Mouse (Mus musculus) midbrain, embryonic 16.5 days (tissue): Measurements from ENCODE around the gene Cacna1b. TPM values are rescaled to one million over a fixed set of nuclear protein-coding genes. Genes with fewer than 3 reads are reported as not detected.
A peak's percentile ranks its signal among the peaks of the same experiment; 100 is the strongest.

Experiments used
- ATAC-seq: fragments of 200-750 bp; cut with Nextera tagmentation; 2 replicates; pipeline ENCODE4 v1.8.0; 2017; ENCODE audit warnings: moderate TSS enrichment
- H3K27ac ChIP-seq: fragments of 300-500 bp; sonication (generic); 2 replicates; pipeline ENCODE4 v1.5.1; 2014; ENCODE audit warnings: mild to moderate bottlenecking, low read length, mixed read lengths
- H3K27me3 ChIP-seq: fragments of 300-500 bp; sonication (generic); 2 replicates; pipeline ENCODE4 v1.6.1; 2014; ENCODE audit warnings: low read depth, low read length, mixed read lengths; ENCODE audit not compliant: control insufficient read depth, insufficient read depth
- H3K36me3 ChIP-seq: fragments of 300-500 bp; sonication (generic); 2 replicates; pipeline ENCODE4 v1.6.1; 2014; ENCODE audit warnings: mild to moderate bottlenecking, low read length, moderate library complexity, mixed read lengths; ENCODE audit not compliant: control insufficient read depth, insufficient read depth
- H3K4me1 ChIP-seq: fragments of 300-500 bp; sonication (generic); 2 replicates; pipeline ENCODE4 v1.6.1; 2014; ENCODE audit warnings: mild to moderate bottlenecking, low read length, mixed read lengths; ENCODE audit not compliant: control insufficient read depth, insufficient read depth
- H3K4me2 ChIP-seq: fragments of 300-500 bp; sonication (generic); 2 replicates; pipeline ENCODE4 v1.6.1; 2014; ENCODE audit warnings: mild to moderate bottlenecking, low read length, mixed read lengths
- H3K4me3 ChIP-seq: fragments of 300-500 bp; sonication (generic); 2 replicates; pipeline ENCODE4 v1.5.1; 2014; ENCODE audit warnings: low read depth, mild to moderate bottlenecking, low read length, moderate library complexity, mixed read lengths
- H3K9ac ChIP-seq: fragments of 300-500 bp; sonication (generic); 2 replicates; pipeline ENCODE4 v1.6.1; 2014; ENCODE audit warnings: low read depth, low read length, mixed read lengths
- H3K9me3 ChIP-seq: fragments of 300-500 bp; sonication (generic); replicated peaks from 2 replicates; pipeline ENCODE4 v1.6.1; 2014; ENCODE audit warnings: mild to moderate bottlenecking, low read length, mixed read lengths; ENCODE audit not compliant: control insufficient read depth, poor library complexity, severe bottlenecking
- WGBS: fragments of 180-500 bp; shearing (Covaris S2); extraction: QIAGEN DNeasy Blood & Tissue Kit; methylation state at CpG from one replicate; pipeline ENCODE4 v1.1.7; 2014; 5-methylcytosine and 5-hydroxymethylcytosine counted together
- polyA plus RNA-seq: library from polyadenylated mRNA; unstranded; fragments of >200 nt; fragmentation: Nextera tagmentation; extraction: Ambion mirVana; gene quantifications from 2 replicates; pipeline ENCODE4 v1.2.1, GENCODE M21; 2015

Gene Cacna1b
- polyA plus RNA-seq, result 15.1 and 16.8 TPM in 2 replicates

GRCm38 (mm10) chr2:24763115-24763557, at the start of gene Cacna1b:
Gene Cacna1b, minus strand, starts transcription at chr2:24763152.
- peak within 1 kb of the TSS; percentile 96 for H3K9ac ChIP-seq
- under 1% methylated on average over 28 of the region's 42 CpGs for WGBS
- peak within 1 kb of the TSS; percentile 85 for H3K27ac ChIP-seq
- H3K27me3 ChIP-seq, result no peaks in the 10 kb centered on the region
- H3K9me3 ChIP-seq, result no peaks in the 10 kb centered on the region
- peak; percentile 91 for ATAC-seq
- no peaks in the 10 kb centered on the region for H3K36me3 ChIP-seq
- H3K4me3 ChIP-seq, result peak within 1 kb of the TSS; percentile 89
- peak within 1 kb of the TSS; percentile 90 for H3K4me2 ChIP-seq
- H3K4me1 ChIP-seq, result peaks cover 16% of the 10 kb centered on the region

GRCm38 (mm10) chr2:24809746-24810145, 46.8 kb upstream of the Cacna1b start:
- no peak overlapping the region for H3K27ac ChIP-seq
- 92% methylated on average over 3 of the region's 3 CpGs for WGBS
- H3K9me3 ChIP-seq, result no peaks in the 10 kb centered on the region
- H3K4me2 ChIP-seq, result no peak overlapping the region
- peaks cover 47% of the 10 kb centered on the region for H3K36me3 ChIP-seq
- no peaks in the 10 kb centered on the region for H3K27me3 ChIP-seq
- ATAC-seq, result no peak
- no peaks in the 10 kb centered on the region for H3K4me1 ChIP-seq
- no peak overlapping the region for H3K9ac ChIP-seq
- no peak overlapping the region for H3K4me3 ChIP-seq

GRCm38 (mm10) chr2:24807691-24808090, 44.7 kb upstream of the Cacna1b start:
- H3K27me3 ChIP-seq, result no peaks in the 10 kb centered on the region
- H3K36me3 ChIP-seq, result peaks cover 51% of the 10 kb centered on the region
- H3K4me2 ChIP-seq, result no peak overlapping the region
- H3K9ac ChIP-seq, result no peak overlapping the region
- H3K4me3 ChIP-seq, result no peak overlapping the region
- WGBS, result 76% methylated on average over 10 of the region's 10 CpGs
- no peaks in the 10 kb centered on the region for H3K4me1 ChIP-seq
- no peaks in the 10 kb centered on the region for H3K9me3 ChIP-seq
- ATAC-seq, result no peak
- no peak overlapping the region for H3K27ac ChIP-seq

GRCm38 (mm10) chr2:24807036-24807435, 44.1 kb upstream of the Cacna1b start:
- no peak overlapping the region for H3K4me2 ChIP-seq
- no peaks in the 10 kb centered on the region for H3K9me3 ChIP-seq
- H3K27ac ChIP-seq, result no peak overlapping the region
- no peak overlapping the region for H3K4me3 ChIP-seq
- H3K9ac ChIP-seq, result no peak overlapping the region
- H3K36me3 ChIP-seq, result peaks cover 52% of the 10 kb centered on the region
- H3K27me3 ChIP-seq, result no peaks in the 10 kb centered on the region
- 91% methylated on average over 3 of the region's 3 CpGs for WGBS
- no peak for ATAC-seq
- H3K4me1 ChIP-seq, result no peaks in the 10 kb centered on the region

- H3K27me3 ChIP-seq, result no peaks in the 10 kb centered on the region
- no peaks in the 10 kb centered on the region for H3K4me1 ChIP-seq
- no peak overlapping the region for H3K9ac ChIP-seq
- H3K9me3 ChIP-seq, result no peaks in the 10 kb centered on the region
- no peak overlapping the region for H3K27ac ChIP-seq
- no peak overlapping the region for H3K4me3 ChIP-seq
- H3K36me3 ChIP-seq, result peaks cover 57% of the 10 kb centered on the region
- no peak for ATAC-seq
- no peak overlapping the region for H3K4me2 ChIP-seq
- WGBS, result 83% methylated on average over 6 of the region's 6 CpGs
These were observed 43.2 kb upstream of the Cacna1b start for GRCm38 (mm10) chr2:24806143-24806542.

- no peak overlapping the region for H3K4me2 ChIP-seq
- no peak overlapping the region for H3K4me3 ChIP-seq
- H3K9ac ChIP-seq, result no peak overlapping the region
- no peak overlapping the region for H3K27ac ChIP-seq
- H3K9me3 ChIP-seq, result no peaks in the 10 kb centered on the region
- 96% methylated on average over 4 of the region's 4 CpGs for WGBS
- ATAC-seq, result no peak
- no peaks in the 10 kb centered on the region for H3K27me3 ChIP-seq
- peaks cover 62% of the 10 kb centered on the region for H3K36me3 ChIP-seq
- H3K4me1 ChIP-seq, result no peaks in the 10 kb centered on the region
These were observed 42.7 kb upstream of the Cacna1b start for GRCm38 (mm10) chr2:24805621-24806020.

GRCm38 (mm10) chr2:24796833-24797457, 34.0 kb upstream of the Cacna1b start:
- Histone ChIP-seq H3K27ac (no peak overlapping the region), H3K4me2 (no peak overlapping the region), H3K4me3 (no peak overlapping the region), H3K4me1 (no peaks in the 10 kb centered on the region), H3K9ac (no peak overlapping the region), H3K27me3 (no peaks in the 10 kb centered on the region), H3K36me3 (peaks cover 37% of the 10 kb centered on the region), H3K9me3 (no peaks in the 10 kb centered on the region)
- 94% methylated on average over 5 of the region's 5 CpGs for WGBS
- no peak for ATAC-seq

GRCm38 (mm10) chr2:24787250-24787649, 24.3 kb upstream of the Cacna1b start:
- H3K4me1 ChIP-seq, result no peaks in the 10 kb centered on the region
- 62% methylated on average over 4 of the region's 4 CpGs for WGBS
- H3K9ac ChIP-seq, result no peak overlapping the region
- no peak overlapping the region for H3K27ac ChIP-seq
- peaks cover 17% of the 10 kb centered on the region for H3K36me3 ChIP-seq
- no peak overlapping the region for H3K4me2 ChIP-seq
- H3K4me3 ChIP-seq, result no peak overlapping the region
- no peak for ATAC-seq
- no peaks in the 10 kb centered on the region for H3K27me3 ChIP-seq
- no peaks in the 10 kb centered on the region for H3K9me3 ChIP-seq

GRCm38 (mm10) chr2:24781253-24781652, 18.3 kb upstream of the Cacna1b start:
- H3K4me3 ChIP-seq, result no peak overlapping the region
- H3K9me3 ChIP-seq, result no peaks in the 10 kb centered on the region
- H3K27me3 ChIP-seq, result no peaks in the 10 kb centered on the region
- H3K4me2 ChIP-seq, result no peak overlapping the region
- 51% methylated on average over 4 of the region's 4 CpGs for WGBS
- ATAC-seq, result no peak
- no peak overlapping the region for H3K9ac ChIP-seq
- no peaks in the 10 kb centered on the region; the same call in 1 of the 2 replicates for H3K4me1 ChIP-seq
- no peaks in the 10 kb centered on the region for H3K36me3 ChIP-seq
- H3K27ac ChIP-seq, result no peak overlapping the region
